Mouse (Mus musculus) embryo, embryonic 10 days (tissue): ENCODE data around the gene Sbno2.

Experiments used
- DNase-seq: peaks from one replicate; pipeline ENCODE4 v3.0.0-alpha.2; 2015; ENCODE audit warnings: low spot score

The Sbno2 gene

DNA sequence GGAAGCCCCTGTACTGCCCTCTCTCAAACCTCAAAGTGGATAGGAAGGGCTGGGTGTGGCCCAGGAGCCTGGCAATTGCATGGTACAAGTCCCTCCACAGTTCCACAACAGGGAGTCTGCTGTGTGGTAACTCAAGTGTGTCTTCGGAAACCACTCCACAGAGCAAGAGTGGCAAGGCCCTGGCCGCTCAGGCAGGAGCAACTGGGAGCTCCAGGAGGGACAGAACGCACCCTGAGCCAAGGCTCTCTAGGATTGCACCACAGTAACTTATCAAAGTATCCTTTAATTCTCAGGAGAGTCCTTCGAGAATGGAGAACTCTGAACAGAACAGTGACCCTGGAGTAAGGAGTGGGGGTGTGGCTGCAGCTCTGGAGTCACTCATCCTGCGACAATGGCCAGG, 69.7 kb downstream of the Sbno2 start:
- DNase-seq = no peak

- DNase-seq = no peak
Observed at GRCm38 (mm10) chr10:80035148-80035547, 70.2 kb downstream of the Sbno2 start.

- peak; percentile 65 for DNase-seq
Observed at GRCm38 (mm10) chr10:80033511-80034391, 71.6 kb downstream of the Sbno2 start.

- no peak for DNase-seq
Observed at GRCm38 (mm10) chr10:80032799-80033480, 72.4 kb downstream of the Sbno2 start.

GRCm38 (mm10) chr10:80030736-80031135, 74.6 kb downstream of the Sbno2 start:
- DNase-seq = no peak

DNA sequence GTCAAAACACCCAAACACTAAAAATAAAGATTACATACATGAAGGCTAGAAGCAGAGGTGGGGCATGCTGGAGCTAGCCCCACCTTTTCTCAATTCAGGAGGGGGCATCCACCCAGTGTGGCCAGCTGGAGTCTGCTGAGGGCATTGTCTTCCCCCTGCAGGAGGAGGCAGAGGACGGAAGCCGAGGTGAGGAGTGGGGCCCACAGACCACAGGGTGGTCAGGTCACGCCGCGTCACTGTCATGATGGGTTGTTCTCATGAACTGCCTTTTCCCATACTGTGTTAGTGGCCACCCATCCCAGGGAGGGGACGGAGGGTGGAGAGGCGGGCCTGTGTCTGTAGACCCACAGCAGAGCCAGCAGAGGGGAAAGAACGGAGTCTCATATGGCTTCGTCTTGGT, 75.2 kb downstream of the Sbno2 start:
- no peak for DNase-seq

GRCm38 (mm10) chr10:80028521-80028846, 76.9 kb downstream of the Sbno2 start:
- no peak for DNase-seq

DNA sequence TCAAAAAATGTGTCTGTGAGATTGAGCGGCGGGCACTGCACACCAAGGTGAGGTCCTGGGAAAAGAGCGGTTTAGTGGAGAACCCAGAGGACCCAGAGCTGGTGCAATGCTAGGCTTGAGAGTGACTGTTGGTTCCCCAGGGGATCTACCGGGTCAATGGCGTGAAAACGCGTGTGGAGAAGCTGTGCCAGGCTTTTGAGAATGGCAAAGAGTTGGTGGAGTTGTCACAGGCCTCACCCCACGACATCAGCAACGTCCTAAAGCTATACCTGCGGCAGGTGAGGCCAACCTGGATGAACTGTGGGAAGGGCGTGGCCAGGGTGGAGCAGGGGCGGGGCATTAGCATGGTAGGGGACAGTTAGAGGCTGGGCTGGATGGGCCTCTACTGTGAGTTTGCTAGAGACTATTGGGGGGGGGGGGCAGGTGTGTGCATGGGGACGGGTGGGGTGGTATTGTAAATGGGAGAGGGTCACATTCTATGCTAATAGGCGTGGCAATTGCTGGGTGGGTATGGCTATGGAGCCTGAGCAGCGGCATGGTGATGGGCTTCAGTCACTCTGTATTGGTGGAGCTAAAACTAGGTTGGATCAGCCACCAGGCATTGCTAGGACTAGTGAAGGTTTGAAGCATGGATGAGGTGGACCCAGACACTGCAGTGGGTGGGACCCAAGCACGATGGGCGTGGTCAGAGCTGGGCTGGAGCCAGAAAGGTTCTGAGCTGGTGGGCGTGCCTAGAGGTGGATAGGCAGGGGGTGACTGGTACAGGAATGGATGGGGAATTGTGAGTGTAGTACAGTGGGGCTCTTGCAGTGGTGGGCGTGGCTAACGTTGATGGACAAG, 77.5 kb downstream of the Sbno2 start:
- DNase-seq = no peak

- peak; percentile 65 for DNase-seq
Observed at GRCm38 (mm10) chr10:80025889-80026288, 79.5 kb downstream of the Sbno2 start.

- DNase-seq = no peak
Observed at GRCm38 (mm10) chr10:80025463-80025862, 79.9 kb downstream of the Sbno2 start.

- DNase-seq = no peak
Observed at GRCm38 (mm10) chr10:80025044-80025347, 80.4 kb downstream of the Sbno2 start.

DNA sequence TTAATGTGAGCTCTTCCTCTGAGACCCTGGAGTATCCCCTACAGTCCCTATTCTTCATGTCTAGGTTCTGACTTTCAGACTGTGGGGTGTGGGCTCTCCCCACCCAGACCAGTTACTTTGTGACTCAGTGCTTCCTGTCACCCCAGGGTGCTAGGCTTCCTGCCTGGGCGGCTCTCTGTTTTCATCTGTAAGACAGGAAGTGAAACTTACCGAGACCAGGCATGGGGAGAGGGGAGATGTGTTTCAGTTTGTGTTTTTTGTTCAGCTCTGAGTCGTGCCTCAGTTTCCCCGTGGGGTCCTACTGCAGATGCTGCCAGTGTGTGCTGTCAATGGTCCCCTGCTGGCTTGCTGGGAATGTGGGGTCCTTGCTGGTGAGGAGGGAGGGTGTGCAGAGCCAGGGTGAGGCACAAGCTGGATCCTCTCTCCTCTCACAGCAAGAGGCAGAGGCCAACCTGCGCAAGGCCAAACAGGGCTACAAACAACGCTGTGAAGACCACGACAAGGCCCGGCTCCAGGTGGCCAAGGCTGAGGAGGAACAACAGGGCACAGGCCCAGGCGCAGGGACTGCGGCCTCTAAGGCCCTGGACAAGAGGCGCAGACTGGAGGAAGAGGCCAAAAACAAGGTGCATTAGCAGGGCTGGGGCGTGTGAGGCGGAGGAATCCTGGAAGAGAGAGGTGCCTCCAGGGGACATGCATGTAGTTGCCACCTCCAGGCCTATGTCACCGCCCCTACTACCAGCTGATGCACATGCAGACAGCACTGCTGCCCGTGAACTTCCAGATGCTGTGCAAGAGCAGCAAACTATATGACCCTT, 80.9 kb downstream of the Sbno2 start:
- no peak for DNase-seq

- DNase-seq = no peak
Observed at GRCm38 (mm10) chr10:80023758-80024157, 81.6 kb downstream of the Sbno2 start.

GRCm38 (mm10) chr10:80022806-80023205, 82.6 kb downstream of the Sbno2 start:
- no peak for DNase-seq

- DNase-seq = no peak
Observed at GRCm38 (mm10) chr10:80022164-80022563, 83.2 kb downstream of the Sbno2 start.

DNA sequence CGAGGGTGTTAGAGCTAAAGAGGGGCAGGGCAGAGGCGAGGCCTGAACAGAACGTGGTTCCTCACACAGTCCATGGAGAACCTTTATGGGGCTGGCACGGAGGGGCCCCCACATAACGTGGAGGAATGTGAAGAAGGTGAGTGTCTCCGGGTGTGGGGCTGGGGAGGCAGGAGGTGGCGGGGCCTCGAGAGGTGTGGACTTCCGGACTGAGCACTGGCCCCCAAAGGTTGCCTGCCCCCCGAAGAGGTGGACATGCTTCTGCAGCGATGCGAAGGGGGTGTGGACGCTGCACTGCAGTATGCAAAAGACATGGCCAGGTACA, 84.1 kb downstream of the Sbno2 start:
- no peak for DNase-seq

- no peak for DNase-seq
Observed at GRCm38 (mm10) chr10:80020603-80021319, 84.6 kb downstream of the Sbno2 start.

- no peak for DNase-seq
Observed at GRCm38 (mm10) chr10:80020191-80020590, 85.2 kb downstream of the Sbno2 start.

DNA sequence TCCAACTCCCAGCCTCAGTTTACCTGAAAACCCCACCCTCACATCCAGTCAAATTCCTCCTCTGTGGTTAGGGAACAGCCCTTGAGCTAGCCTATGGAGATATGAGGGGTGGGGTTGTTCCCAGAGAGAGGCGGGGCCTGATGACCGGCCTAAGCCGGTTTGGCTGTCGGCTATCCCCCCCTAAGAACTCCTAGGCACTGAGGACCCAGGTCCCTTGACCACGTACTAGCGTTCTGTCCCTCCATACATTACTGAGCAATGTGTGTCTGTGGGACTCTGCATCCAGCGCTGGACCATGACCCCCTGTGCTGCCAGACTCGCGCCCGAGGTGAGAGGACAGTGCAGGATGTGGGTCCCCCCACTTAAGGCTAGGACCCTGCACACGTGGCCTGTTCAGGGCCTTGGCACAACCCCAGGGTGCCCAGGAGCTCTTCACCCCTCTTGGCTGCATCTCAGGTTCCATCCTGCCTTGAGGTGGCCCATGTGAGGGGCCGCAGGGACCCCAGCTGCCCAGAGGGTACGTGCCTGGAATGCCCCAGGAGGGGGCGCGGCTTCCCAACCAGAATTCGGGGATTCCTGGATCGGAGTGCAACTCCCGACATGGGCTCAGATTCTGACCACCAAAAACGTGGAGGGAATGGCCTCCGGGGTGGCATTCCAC, 85.8 kb downstream of the Sbno2 start:
- peak; percentile 73 for DNase-seq

DNA sequence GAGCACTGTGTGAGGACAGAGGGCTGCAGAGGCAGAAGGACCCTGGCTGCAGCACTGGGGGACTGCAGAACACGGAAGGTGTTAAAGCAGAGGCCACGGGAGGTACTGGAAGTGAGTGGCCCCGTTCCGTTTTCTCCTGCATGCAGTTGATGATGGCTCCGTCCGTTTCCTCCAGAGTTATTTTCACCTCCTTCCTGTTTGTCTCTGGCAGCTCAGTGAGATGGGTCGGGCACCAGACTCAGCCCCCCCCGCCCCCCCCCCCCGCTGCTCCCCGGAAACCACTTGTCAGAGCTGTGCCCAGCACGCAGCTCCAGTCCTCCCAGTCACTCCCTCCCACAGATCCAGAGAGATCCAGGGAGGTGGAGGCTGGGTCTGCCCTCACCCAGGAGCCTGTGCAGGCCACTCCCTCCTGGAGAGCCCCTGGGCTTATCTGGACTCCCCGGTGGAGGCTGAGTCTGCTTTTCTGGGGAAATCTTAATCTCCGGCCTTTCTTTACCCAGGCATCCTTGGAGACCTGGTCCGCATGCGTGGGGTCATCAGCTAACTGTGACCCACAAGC, 86.6 kb downstream of the Sbno2 start:
- DNase-seq = no peak

- DNase-seq = no peak
Observed at GRCm38 (mm10) chr10:80017771-80018170, 87.6 kb downstream of the Sbno2 start.
